Mouse (Mus musculus): Measurements from ENCODE around the gene Man1a2. TPM values are rescaled to one million over a fixed set of nuclear protein-coding genes. Genes with fewer than 3 reads are reported as not detected.

Gene Man1a2
- total RNA-seq (2023), result 100 to 1,000 TPM; 104 to 125 TPM

DNA sequence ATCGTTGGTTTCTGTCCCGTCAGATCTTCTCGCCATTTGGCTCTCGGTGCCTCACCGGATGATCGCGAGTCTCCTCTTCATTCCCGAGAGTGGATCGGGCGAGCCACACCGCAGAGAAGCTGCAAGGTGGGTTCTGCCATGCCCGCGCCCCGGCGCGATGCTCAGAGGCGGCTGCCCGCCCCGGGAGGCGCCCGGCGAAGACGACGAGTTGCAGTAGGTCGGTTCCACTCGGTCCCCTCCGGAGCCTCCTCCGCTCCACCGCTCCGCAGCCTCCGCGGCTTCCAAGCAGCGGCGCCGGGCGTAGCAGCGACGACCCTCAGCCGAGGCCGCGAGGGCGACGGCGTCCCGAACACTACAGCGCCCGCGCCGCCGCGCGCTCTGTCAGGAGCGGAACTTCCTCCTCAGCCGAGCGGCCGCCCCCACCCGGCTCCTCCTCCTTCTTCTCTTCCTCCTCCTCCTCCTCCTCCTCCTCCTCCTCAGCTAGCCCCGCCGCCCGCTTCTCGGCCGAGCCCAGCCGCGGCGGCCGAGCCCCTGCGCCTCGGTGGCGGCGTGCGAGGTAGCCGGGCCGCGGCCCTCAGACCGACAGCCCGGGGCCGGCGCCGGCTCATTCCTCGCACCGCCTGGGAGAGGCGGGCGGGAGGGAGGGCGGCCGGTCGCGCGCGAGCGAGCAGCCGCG, at the start of gene Man1a2:
Man1a2 (minus strand) TSS at position 417 of the 676 bp plus-strand sequence.

Other genes starting within 250 kb of the Man1a2 start
- gene Tent5c, start 196.2 kb downstream of the Man1a2 start, total RNA-seq (2023), result 10 to 100 TPM; 70.8 to 74.3 TPM
- not detected for gene Vtcn1, start 140.0 kb upstream of the Man1a2 start, total RNA-seq (2023)
- gene Trim45, start 236.7 kb upstream of the Man1a2 start, total RNA-seq (2023), result 1 to 10 TPM; 1.3 to 1.6 TPM